Mouse (Mus musculus): Measurements from ENCODE around the gene Sox13. TPM values are rescaled to one million over a fixed set of nuclear protein-coding genes. Genes with fewer than 3 reads are reported as not detected.

The Sox13 gene
- total and polyA plus RNA-seq, 3 experiments = 0.34 to 1.4 (median 0.90) TPM

DNA sequence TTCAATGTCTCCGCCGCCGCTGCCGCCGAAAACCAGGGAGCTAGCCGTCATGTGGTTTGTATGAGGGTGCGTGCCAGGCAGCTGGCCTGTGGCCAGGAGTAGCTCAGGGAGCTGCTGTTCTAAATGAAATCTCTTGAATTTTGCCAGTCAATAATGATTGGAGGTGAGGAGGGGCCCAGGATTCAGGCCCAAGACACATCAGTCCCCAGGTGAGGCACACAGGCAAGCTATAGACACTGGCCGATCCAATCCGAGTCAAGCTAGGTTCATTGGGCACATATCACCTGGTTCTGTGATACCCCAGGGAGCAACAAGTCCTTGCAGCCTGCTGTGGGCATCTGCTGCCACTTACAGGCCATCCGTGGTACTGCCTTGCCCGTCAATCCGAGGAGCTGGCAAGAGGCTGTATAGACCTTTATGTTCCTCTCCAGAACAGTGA lies 70.8 kb downstream of the Sox13 start (continued):
- TF ChIP-seq KAT2A (IDR thresholded peaks at IDR 0.05; ENCODE audit: insufficient replicate concordance, low read length) (0 out of 2 replicates have a peak, but pooled peaks have one; percentile 46), NELFE (IDR thresholded peaks at IDR 0.05; ENCODE audit: low read depth, low read length) (peak; percentile 47; the same call in 1 of the 2 replicates)

- no peak overlapping the region for H3K9ac ChIP-seq (ENCODE audit: insufficient read depth, low read depth)
- H3K27ac ChIP-seq (ENCODE audit: insufficient read depth, low read depth) = no peak overlapping the region
- H3K4me2 ChIP-seq (ENCODE audit: insufficient read depth, low read depth, poor library complexity, severe bottlenecking) = no peak overlapping the region
- H3K36me3 ChIP-seq (replicated peaks in 1 of 2; ENCODE audit: control insufficient read depth in 1 of 2, insufficient read depth in 1 of 2, low read length in 1 of 2) = no peaks in the 10 kb centered on the region
- DNase-seq (ENCODE audit: extremely low read depth) = no peak
- no peak overlapping the region for H3K4me3 ChIP-seq (replicated peaks in 1 of 3; ENCODE audit: low read depth in 2 of 3, low read length in 2 of 3, poor library complexity in 1 of 3)
- dilution Hi-C loops (cut with MboI; ENCODE audit: extremely low pct_ligation_motif_present, extremely low pct_unique_long_range_greater_than_20kb, low sequenced_read_pairs) = no loop called here
- in situ Hi-C loops (cut with MboI; ENCODE audit: low pct_ligation_motif_present, low pct_unique_long_range_greater_than_20kb, low sequenced_read_pairs) = loop anchor here (5.0 to 25.0 kb wide), 2 partner anchors 34 to 314 kb away; partner anchors contain the start of genes Mdm4 and Pik3c2b
- peaks cover 32 to 44% of the 10 kb centered on the region in 2 experiments for H3K4me1 ChIP-seq (ENCODE audit: control insufficient read depth in 1 of 2, insufficient read depth in 2 of 2)
- H3K27me3 ChIP-seq (replicated peaks) = peaks cover 54% of the 10 kb centered on the region
- no peaks in the 10 kb centered on the region for H3K79me2 ChIP-seq (replicated peaks; ENCODE audit: control insufficient read depth, extremely low read depth, insufficient read depth, poor library complexity, severe bottlenecking)
- H3K9me3 ChIP-seq (replicated peaks; ENCODE audit: low read length) = no peaks in the 10 kb centered on the region
- no peak for TF ChIP-seq ZC3H11A (IDR thresholded peaks at IDR 0.05; ENCODE audit: low read depth, low read length)
- TF ChIP-seq MAX (IDR thresholded peaks at IDR 0.05; ENCODE audit: low read length) = no peak
- no peak for TF ChIP-seq TBP (conservative IDR thresholded peaks at IDR 0.05; ENCODE audit: low read depth, low read length)
- no peak for TF ChIP-seq CHD2 (IDR thresholded peaks at IDR 0.05; ENCODE audit: low read length)
- no peak for TF ChIP-seq USF1 (IDR thresholded peaks at IDR 0.05; ENCODE audit: low read depth, low read length)
- no peak for TF ChIP-seq JUND (conservative IDR thresholded peaks at IDR 0.05; ENCODE audit: low read depth, low read length)
- TF ChIP-seq ETS1 (conservative IDR thresholded peaks at IDR 0.05; ENCODE audit: low read depth, low read length) = no peak
- TF ChIP-seq ZMIZ1 (IDR thresholded peaks at IDR 0.05; ENCODE audit: low read depth, low read length) = no peak
- TF ChIP-seq CHD1 (IDR thresholded peaks at IDR 0.05; ENCODE audit: low read depth, low read length) = no peak
Observed at GRCm38 (mm10) chr1:133351762-133352161, 72.4 kb downstream of the Sox13 start.

DNA sequence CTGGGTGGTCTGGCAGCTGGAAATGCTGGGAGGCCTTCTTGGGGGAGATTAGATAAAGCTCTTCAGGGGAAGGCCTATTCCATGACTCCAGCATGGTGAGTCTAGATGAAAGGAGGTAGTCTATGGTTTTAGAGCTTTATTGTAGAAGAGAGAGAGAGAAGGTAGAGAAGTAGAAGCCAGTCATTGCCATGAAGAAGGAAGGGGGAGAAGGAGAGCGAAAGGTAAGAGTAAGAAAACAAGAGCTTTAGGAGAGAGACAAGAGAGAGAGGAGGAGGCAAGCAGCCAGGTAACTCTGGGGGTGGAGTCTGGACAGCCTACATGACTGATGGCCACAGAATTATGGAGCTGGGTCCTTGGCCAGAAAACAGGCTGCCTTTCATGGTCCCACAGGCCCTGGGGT lies 74.0 kb downstream of the Sox13 start, which contains the start of gene Ren1:
TSS of gene Ren1 (plus strand) at position 301 of the 400 bp plus-strand sequence.
- H3K79me2 ChIP-seq (replicated peaks; ENCODE audit: control insufficient read depth, extremely low read depth, insufficient read depth, poor library complexity, severe bottlenecking) = no peaks in the 10 kb centered on the region
- no peak within 1 kb of the TSS for H3K4me2 ChIP-seq (ENCODE audit: insufficient read depth, low read depth, poor library complexity, severe bottlenecking)
- peaks cover 64% of the 10 kb centered on the region for H3K27me3 ChIP-seq (replicated peaks)
- TF ChIP-seq SIN3A (IDR thresholded peaks at IDR 0.05; ENCODE audit: low read length) (no peak), KAT2A (IDR thresholded peaks at IDR 0.05; ENCODE audit: insufficient replicate concordance, low read length) (no peak), ETS1 (conservative IDR thresholded peaks at IDR 0.05; ENCODE audit: low read depth, low read length) (no peak), ZNF384 (IDR thresholded peaks at IDR 0.05; ENCODE audit: low read depth, low read length) (no peak), ZKSCAN1 (IDR thresholded peaks at IDR 0.05; ENCODE audit: borderline replicate concordance, low read depth, low read length) (no peak), MYC (IDR thresholded peaks at IDR 0.05; ENCODE audit: low read depth, low read length) (no peak), HCFC1 (IDR thresholded peaks at IDR 0.05; ENCODE audit: low read depth, low read length) (no peak), USF2 (conservative IDR thresholded peaks at IDR 0.05; ENCODE audit: low read depth, low read length) (no peak), IRF4 (IDR thresholded peaks at IDR 0.05; ENCODE audit: low read depth, low read length) (no peak), NELFE (IDR thresholded peaks at IDR 0.05; ENCODE audit: low read depth, low read length) (no peak), CHD2 (IDR thresholded peaks at IDR 0.05; ENCODE audit: low read length) (no peak), POLR2A (IDR thresholded peaks at IDR 0.05; ENCODE audit: low read depth, low read length) (no peak), TBP (conservative IDR thresholded peaks at IDR 0.05; ENCODE audit: low read depth, low read length) (no peak), MAFK (IDR thresholded peaks at IDR 0.05; ENCODE audit: insufficient replicate concordance, low read length) (no peak), MEF2A (IDR thresholded peaks at IDR 0.05; ENCODE audit: borderline replicate concordance, low read depth, low read length) (no peak), JUN (IDR thresholded peaks at IDR 0.05; ENCODE audit: insufficient read depth, low read depth, low read length) (no peak), ELF1 (IDR thresholded peaks at IDR 0.05; ENCODE audit: low read depth, low read length) (no peak), MAX (IDR thresholded peaks at IDR 0.05; ENCODE audit: low read length) (no peak), PAX5 (IDR thresholded peaks at IDR 0.05; ENCODE audit: low read length) (no peak), CHD1 (IDR thresholded peaks at IDR 0.05; ENCODE audit: low read depth, low read length) (no peak)
- no peaks in the 10 kb centered on the region for H3K36me3 ChIP-seq (replicated peaks in 1 of 2; ENCODE audit: control insufficient read depth in 1 of 2, insufficient read depth in 1 of 2, low read length in 1 of 2)
- in situ Hi-C loops (cut with MboI; ENCODE audit: low pct_ligation_motif_present, low pct_unique_long_range_greater_than_20kb, low sequenced_read_pairs) (loop anchor here (5.0 to 25.0 kb wide), 2 partner anchors 33 to 313 kb away; partner anchors contain the start of genes Mdm4 and Pik3c2b), dilution Hi-C loops (cut with MboI; ENCODE audit: extremely low pct_ligation_motif_present, extremely low pct_unique_long_range_greater_than_20kb, low sequenced_read_pairs) (no loop called here)
- DNase-seq (ENCODE audit: extremely low read depth) = no peak
- H3K4me1 ChIP-seq (ENCODE audit: control insufficient read depth in 1 of 2, insufficient read depth in 2 of 2) = peaks cover 20 to 28% of the 10 kb centered on the region in 2 experiments
- H3K9ac ChIP-seq (ENCODE audit: insufficient read depth, low read depth) = no peak within 1 kb of the TSS
- H3K4me3 ChIP-seq (replicated peaks in 1 of 3; ENCODE audit: low read depth in 2 of 3, low read length in 2 of 3, poor library complexity in 1 of 3) = no peak within 1 kb of the TSS
- H3K27ac ChIP-seq (ENCODE audit: insufficient read depth, low read depth) = no peak within 1 kb of the TSS
- no peaks in the 10 kb centered on the region for H3K9me3 ChIP-seq (replicated peaks; ENCODE audit: low read length)

Measured in CH12.LX (cell line).